Mouse (Mus musculus): Measurements from ENCODE around the gene Enpp1. TPM values are rescaled to one million over a fixed set of nuclear protein-coding genes. Genes with fewer than 3 reads are reported as not detected.

Gene Enpp1
- total RNA-seq, 4 experiments from 2014 or later: 5.2 to 6.5 (median 5.5) TPM

DNA sequence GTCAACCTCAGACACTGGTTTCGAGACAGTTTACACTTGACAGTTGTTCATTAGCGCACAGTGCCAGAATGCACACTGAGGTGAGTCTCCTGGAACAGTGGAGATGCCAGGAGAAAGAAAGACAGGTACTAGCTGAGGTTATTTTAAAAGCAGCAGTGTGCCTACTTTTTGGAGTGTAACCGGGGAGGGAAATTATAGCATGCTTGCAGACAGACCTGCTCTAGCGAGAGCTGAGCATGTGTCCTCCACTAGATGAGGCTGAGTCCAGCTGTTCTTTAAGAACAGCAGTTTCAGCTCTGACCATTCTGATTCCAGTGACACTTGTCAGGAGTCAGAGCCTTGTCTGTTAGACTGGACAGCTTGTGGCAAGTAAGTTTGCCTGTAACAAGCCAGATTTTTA is 114.2 kb downstream of the Enpp1 start:
- no peak for DNase-seq (ENCODE audit: low spot score)

DNA sequence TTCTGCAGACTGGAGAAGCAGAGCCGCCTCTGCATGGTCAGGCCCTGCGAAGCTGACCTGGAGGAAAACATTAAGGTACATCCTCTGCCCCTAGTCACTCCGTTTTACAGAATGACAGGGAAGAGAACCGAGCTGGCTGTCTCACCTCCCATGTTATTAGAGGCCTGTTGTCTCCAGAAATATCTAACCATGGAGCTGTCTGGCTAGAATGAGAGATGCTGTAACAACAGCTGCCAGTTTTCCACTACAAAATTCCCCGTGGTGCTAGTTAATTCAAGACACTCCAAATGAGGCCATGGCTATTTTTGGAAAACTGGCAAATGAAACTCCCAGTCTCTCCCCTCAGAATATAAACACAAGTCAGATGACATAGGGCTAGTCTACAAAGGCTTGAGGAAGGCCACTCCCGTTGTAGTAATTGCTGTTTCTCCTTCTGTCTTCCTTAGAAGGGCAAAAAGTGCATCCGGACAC is 115.1 kb downstream of the Enpp1 start:
- DNase-seq (ENCODE audit: low spot score): peak; percentile 87

DNA sequence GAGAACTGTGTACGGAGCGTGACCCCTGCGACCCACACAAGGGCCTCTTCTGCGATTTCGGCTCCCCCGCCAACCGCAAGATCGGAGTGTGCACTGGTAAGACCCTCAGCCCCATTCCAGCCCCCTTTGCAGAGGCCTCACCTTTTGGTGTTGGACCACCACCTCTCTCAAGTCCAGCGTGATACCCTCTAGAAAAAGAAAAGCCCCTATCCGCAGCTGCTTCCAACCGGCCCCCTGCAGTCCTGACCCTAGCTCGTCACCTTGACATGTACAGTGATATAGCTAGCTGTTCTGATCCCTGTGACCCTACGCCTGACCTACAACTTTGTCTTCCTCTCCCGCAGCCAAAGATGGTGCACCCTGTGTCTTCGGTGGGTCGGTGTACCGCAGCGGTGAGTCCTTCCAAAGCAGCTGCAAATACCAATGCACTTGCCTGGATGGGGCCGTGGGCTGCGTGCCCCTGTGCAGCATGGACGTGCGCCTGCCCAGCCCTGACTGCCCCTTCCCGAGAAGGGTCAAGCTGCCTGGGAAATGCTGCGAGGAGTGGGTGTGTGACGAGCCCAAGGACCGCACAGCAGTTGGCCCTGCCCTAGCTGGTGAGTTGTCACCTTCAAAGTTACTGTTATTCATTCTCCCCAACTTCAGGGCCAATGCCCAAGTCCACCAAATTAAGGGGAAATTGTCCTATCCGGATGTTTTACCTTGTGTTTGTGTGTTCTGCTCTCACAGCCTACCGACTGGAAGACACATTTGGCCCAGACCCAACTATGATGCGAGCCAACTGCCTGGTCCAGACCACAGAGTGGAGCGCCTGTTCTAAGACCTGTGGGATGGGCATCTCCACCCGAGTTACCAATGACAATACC is 115.7 kb downstream of the Enpp1 start:
- DNase-seq (ENCODE audit: low spot score): peak; percentile 60

GRCm38 (mm10) chr10:24595250-24596002 is 116.5 kb downstream of the Enpp1 start, which contains the start of gene Ccn2:
TSS of gene Ccn2 (plus strand) at chr10:24595442.
- DNase-seq (ENCODE audit: low spot score): peak; percentile 87

DNA sequence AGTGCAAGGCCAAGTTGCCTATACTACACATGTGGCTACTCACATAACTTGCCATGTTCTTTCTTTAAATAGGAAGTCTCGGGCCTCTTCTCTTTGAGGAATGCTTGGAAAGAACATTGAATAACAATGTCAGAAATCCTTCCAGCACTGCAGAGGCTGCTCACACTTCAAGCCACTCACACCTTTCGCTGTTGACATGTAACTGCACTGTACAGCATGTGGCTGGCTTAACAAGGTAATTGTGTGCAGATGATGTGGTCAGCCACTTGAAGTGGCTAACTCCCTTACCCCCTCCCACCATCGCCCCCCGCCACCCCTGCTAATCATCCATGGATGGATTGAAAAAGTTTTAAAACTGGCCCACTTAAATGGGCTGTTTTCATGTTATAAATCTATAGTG is 118.4 kb downstream of the Enpp1 start:
- DNase-seq (ENCODE audit: low spot score): peak; percentile 48

GRCm38 (mm10) chr10:24592969-24593368 is 119.0 kb downstream of the Enpp1 start:
- DNase-seq (ENCODE audit: low spot score): no peak

- DNase-seq (ENCODE audit: low spot score): no peak
Observed at GRCm38 (mm10) chr10:24592318-24592717, 119.6 kb downstream of the Enpp1 start.

DNA sequence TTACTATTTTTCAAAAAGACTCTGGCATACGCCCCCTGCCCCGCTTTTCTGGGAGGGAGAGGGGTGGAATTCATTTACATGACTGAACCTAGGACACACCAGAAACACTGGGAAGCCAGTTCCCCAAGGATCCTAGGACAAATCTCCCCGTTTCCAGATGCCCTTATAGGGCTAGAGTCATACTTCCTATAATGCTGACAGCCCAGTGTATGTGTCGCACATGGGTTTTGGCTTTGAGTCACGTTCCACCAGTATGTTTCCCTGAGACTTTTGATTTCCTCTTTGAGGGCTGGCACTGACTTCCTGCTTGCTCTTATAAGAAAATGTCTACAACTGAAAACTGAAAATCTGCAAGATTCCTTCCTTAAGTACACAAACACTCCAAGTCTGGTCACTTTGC is 120.2 kb downstream of the Enpp1 start:
- DNase-seq (ENCODE audit: low spot score): no peak

GRCm38 (mm10) chr10:24591136-24591535 is 120.8 kb downstream of the Enpp1 start:
- peak; percentile 81 for DNase-seq (ENCODE audit: low spot score)

DNA sequence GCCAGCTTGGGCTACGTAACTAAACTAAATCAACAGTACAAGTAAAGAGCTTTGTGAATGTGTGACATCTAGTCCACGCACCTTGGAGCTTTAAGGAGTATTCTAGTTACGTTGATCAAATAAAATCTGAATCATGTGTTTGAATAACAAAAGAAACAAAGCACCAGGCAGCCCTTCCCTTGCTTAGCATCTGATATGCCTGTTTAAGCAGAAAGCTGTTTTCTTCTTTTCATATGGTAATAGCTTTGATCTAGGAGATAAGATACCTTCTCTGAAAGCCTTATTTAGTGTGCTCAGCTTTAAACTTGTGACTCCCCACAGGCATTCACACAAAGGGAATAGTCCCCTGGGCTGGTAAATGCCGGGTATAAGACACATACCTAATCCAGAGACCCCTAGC is 121.4 kb downstream of the Enpp1 start:
- DNase-seq (ENCODE audit: low spot score): no peak

- no peak for DNase-seq (ENCODE audit: low spot score)
Observed at GRCm38 (mm10) chr10:24589238-24589637, 122.7 kb downstream of the Enpp1 start.

GRCm38 (mm10) chr10:24588824-24589223 is 123.1 kb downstream of the Enpp1 start:
- no peak for DNase-seq (ENCODE audit: low spot score)

Other genes with a start within 250 kb of the Enpp1 start
- 100 to 1,000 TPM in 1 of 4 experiments, 10 to 100 TPM in 3; 53.9 to 107 (median 63.8) TPM for gene Ccn2, start 116.7 kb downstream of the Enpp1 start, total RNA-seq (2022)
- gene Enpp3, start 130.7 kb upstream of the Enpp1 start, total RNA-seq (2022): 1 to 10 TPM; 1.6 to 3.5 (median 2.8) TPM
- 10 to 100 TPM; 10.1 to 13.7 (median 12.7) TPM for gene Med23, start 157.8 kb upstream of the Enpp1 start, total RNA-seq (2022)
- gene Arg1, start 215.3 kb upstream of the Enpp1 start, total RNA-seq (2022): not detected

Measured in heart, adult 8-10 months (tissue).